Mouse (Mus musculus): ENCODE measurements around the gene Zfp444.
A peak's percentile ranks its signal among the peaks of the same experiment; 100 is the strongest.
"Not testable (repeated sequence)": the region's sequence is repeated elsewhere in the genome, so short reads cannot be mapped to it uniquely, and the experiment has no call there.

Gene Zfp444

GRCm38 (mm10) chr7:6162172-6162571 is 9.9 kb upstream of the Zfp444 start:
- DNase-seq: no peak

- no peak for DNase-seq
Observed at GRCm38 (mm10) chr7:6164671-6165070, 7.4 kb upstream of the Zfp444 start.

GRCm38 (mm10) chr7:6169403-6169802 is 2.6 kb upstream of the Zfp444 start:
- DNase-seq: peak; percentile 48

- no peak for DNase-seq
Observed at GRCm38 (mm10) chr7:6170391-6170790, 1.6 kb upstream of the Zfp444 start.

GRCm38 (mm10) chr7:6170871-6171270 is 1.2 kb upstream of the Zfp444 start:
- DNase-seq: no peak

GRCm38 (mm10) chr7:6171444-6172005 is 501 bp upstream of the Zfp444 start:
- peak; percentile 67 for DNase-seq

GRCm38 (mm10) chr7:6172674-6173244 is 733 bp downstream of the Zfp444 start:
- no peak for DNase-seq

- DNase-seq: no peak
Observed at GRCm38 (mm10) chr7:6173872-6174271, 1.8 kb downstream of the Zfp444 start.

GRCm38 (mm10) chr7:6174365-6174987 is 2.5 kb downstream of the Zfp444 start:
- DNase-seq: not testable (repeated sequence)

GRCm38 (mm10) chr7:6179013-6179412 is 7.0 kb downstream of the Zfp444 start:
- DNase-seq: no peak

- no peak for DNase-seq
Observed at GRCm38 (mm10) chr7:6182882-6183281, 10.9 kb downstream of the Zfp444 start.

- no peak for DNase-seq
Observed at GRCm38 (mm10) chr7:6183802-6184201, 11.8 kb downstream of the Zfp444 start.

GRCm38 (mm10) chr7:6184521-6184920 is 12.5 kb downstream of the Zfp444 start:
- DNase-seq: no peak

GRCm38 (mm10) chr7:6185391-6185790 is 13.4 kb downstream of the Zfp444 start:
- DNase-seq: no peak

- no peak for DNase-seq
Observed at GRCm38 (mm10) chr7:6186176-6186575, 14.2 kb downstream of the Zfp444 start.

- DNase-seq: no peak
Observed at GRCm38 (mm10) chr7:6186756-6187155, 14.7 kb downstream of the Zfp444 start.

GRCm38 (mm10) chr7:6189542-6189941 is 17.5 kb downstream of the Zfp444 start:
- no peak for DNase-seq

- peak; percentile 89 for DNase-seq
Observed at GRCm38 (mm10) chr7:6191376-6191775, 19.4 kb downstream of the Zfp444 start.

- DNase-seq: peak; percentile 60
Observed at GRCm38 (mm10) chr7:6194129-6194528, 22.1 kb downstream of the Zfp444 start.

- DNase-seq: no peak
Observed at GRCm38 (mm10) chr7:6195777-6196176, 23.8 kb downstream of the Zfp444 start.

GRCm38 (mm10) chr7:6196790-6197189 is 24.8 kb downstream of the Zfp444 start, which contains the start of gene Galp:
Gene Galp, plus strand, starts transcription at chr7:6197090.
- no peak for DNase-seq

- DNase-seq: no peak
Observed at GRCm38 (mm10) chr7:6204200-6204599, 32.2 kb downstream of the Zfp444 start.

GRCm38 (mm10) chr7:6213144-6213543 is 41.1 kb downstream of the Zfp444 start:
- peak; percentile 22 for DNase-seq

GRCm38 (mm10) chr7:6214691-6215090 is 42.7 kb downstream of the Zfp444 start:
- not testable (repeated sequence) for DNase-seq

- no peak for DNase-seq
Observed at GRCm38 (mm10) chr7:6220147-6220546, 48.1 kb downstream of the Zfp444 start.
